Mouse (Mus musculus) ES-Bruce4 (cell line): ENCODE measurements around the gene Atg16l1.

Experiments
- CTCF ChIP-seq: IDR thresholded peaks from one replicate; pipeline ENCODE4 v1.8.1; 2011; ENCODE audit warnings: low read depth, low read length
- POLR2A ChIP-seq: IDR thresholded peaks from one replicate; pipeline ENCODE4 v1.8.1; 2011; ENCODE audit warnings: low read length; ENCODE audit not compliant: insufficient read depth

DNA sequence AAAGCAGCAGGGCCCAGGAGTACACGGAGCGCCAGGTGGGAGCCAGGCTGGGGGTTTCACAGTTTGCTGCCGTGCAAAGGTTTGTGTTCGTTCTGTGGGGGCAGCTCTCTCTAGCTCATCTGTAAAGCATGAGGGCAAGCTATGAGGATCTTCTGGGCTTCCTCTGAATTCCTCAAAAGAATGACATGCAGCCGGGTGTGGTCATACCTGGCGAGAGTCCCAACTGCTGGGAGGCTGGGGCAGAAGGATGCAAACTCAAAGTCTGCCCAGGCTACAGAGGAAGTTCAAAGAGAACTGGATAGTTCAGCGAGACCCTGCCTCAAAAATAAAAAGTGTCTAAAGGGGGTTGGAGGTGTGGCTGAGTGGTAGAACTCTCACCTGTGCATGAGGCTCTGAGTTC is 25.4 kb upstream of the Atg16l1 start:
- TF ChIP-seq POLR2A (no peak), CTCF (no peak)
